Mouse (Mus musculus) spleen, postnatal 14 days (tissue): ENCODE measurements around the gene Mroh7.

Source experiments
- DNase-seq, 2 experiments: peaks; one replicate each; pipeline ENCODE4 v3.0.0; 2021 to 2022; ENCODE audit warnings: low spot score in 2 of 2

The Mroh7 gene

GRCm38 (mm10) chr4:106699989-106700388 is 30.7 kb downstream of the Mroh7 start:
- DNase-seq = no peak

GRCm38 (mm10) chr4:106693841-106694430 is 36.8 kb downstream of the Mroh7 start:
- DNase-seq = no peak

GRCm38 (mm10) chr4:106688636-106689296 is 42.0 kb downstream of the Mroh7 start:
- no peak for DNase-seq

DNA sequence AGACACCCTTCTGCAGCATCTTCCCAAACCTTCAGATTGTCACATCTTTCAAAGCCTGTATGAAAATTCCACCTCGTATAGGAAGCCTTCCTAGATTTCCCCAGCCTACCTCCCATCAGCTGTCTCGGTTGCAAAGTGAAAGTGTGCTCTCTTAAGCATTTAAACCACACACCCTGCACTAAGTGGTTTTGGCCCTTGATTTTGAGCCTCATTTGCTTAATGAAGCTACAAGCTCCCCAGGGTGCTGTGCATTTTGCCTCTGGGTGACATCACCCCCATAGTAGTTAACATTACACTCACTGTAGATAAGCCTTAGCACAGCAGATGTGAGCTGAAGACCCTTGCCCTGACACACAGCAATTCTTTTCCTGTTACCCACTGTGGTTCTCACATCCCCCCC is 49.8 kb downstream of the Mroh7 start:
- DNase-seq = no peak

GRCm38 (mm10) chr4:106679152-106679551 is 51.6 kb downstream of the Mroh7 start:
- no peak for DNase-seq

- DNase-seq = peak; percentile 84 to 90
Observed at GRCm38 (mm10) chr4:106678442-106679118, 52.1 kb downstream of the Mroh7 start, which contains the start of gene Ttc4. Gene Ttc4 (minus strand): TSS chr4:106678944.

DNA sequence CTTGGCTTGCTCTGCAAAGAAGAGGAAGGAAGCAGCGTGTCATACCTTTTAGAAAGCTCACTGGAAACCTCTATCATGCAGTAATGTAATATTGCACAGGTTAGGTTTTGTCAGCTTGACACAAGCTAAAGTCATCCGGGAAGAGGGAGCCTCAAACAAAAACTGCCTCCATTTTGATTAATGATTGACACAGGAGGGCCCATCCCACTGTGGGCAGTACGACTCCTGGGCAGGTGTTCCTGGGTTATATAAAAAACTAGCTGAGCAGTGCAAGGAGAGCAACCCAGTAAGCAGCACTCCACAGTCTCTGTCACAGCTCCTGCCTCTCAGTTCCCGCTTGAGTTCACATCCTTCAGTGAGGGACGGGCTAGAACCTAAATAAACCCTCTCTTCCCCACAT is 54.0 kb downstream of the Mroh7 start:
- DNase-seq = no peak

- DNase-seq = no peak
Observed at GRCm38 (mm10) chr4:106666546-106666945, 64.2 kb downstream of the Mroh7 start.

DNA sequence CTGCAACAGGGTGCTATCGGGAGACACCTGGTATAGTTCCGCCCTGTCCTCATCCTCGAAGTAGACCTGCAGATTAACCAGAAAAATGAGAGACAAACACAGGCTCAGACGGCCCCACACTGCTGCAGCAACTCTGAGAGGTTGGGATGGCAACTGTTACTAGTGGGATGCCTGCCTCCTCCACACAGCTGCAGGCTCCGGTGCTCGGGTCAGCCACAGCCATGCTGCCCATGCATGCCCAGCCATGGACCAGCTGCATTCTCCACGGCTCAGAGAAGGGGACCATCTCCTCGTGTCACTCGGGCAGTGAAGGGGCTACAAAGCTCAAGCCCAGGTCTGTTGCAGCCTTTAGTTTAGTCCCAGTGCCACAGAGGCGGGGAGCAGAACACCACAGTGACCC is 65.1 kb downstream of the Mroh7 start:
- no peak for DNase-seq

DNA sequence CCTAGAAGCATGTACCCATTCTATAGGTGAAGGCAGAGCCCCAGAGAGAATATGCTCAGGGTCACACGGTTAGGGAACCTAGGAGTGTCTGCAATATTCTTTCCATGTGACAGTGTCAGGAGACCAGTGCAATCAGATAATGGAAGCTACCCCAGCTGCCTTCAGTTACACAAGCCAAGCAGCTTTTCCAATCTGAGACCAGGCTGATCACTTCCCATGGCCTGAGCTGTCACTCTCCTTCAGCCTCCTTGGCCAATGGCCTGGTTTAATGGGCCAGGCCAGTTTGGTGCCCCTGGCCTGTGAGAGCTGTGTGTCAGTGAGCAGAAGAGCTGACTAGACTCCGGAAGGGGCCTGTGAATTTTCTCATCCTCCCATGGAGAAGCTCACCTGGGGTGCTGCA is 65.5 kb downstream of the Mroh7 start:
- no peak for DNase-seq

DNA sequence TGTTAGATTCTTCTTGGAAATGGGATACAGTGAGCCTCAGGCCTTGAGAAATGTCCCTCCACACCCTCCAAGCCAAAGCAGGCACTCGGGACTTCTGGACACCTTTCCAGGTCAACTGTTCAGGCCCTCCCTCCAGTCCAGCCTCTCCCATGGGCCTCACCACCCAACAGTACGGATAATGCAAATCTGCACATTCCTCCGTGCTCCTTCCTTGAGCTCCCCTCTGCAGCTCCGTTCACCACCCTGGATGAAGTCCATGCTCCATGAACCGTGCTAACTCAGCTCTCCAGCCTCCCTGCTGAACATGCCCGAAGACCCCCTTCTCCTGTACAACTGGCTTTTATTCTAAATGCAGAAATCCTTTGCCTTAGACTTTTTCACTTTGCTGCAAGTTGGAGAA is 66.0 kb downstream of the Mroh7 start:
- no peak for DNase-seq

DNA sequence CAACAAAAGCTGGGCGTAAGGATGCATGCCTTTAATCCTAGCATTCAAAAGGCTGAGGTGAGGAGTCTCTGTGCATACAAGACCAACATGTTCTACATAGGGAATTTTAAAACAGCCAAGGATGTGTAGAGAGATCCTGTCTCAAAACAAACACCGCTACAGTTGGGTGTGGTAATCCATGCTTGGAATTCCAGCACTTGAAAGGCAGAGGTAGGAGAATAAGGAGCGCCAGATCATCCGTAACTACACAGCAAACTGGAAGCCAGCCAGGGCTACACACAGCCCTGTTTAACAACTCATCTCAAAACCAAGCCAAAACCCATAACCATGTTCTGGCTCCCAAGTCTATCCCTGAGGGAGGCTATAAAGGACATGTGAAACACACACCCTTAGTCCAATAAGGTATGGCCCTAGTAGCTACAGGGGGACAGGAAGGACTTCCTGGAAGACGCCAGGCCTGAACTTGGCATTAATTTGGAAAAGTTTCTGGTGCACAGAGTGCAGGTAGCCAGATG is 66.7 kb downstream of the Mroh7 start:
- no peak for DNase-seq

DNA sequence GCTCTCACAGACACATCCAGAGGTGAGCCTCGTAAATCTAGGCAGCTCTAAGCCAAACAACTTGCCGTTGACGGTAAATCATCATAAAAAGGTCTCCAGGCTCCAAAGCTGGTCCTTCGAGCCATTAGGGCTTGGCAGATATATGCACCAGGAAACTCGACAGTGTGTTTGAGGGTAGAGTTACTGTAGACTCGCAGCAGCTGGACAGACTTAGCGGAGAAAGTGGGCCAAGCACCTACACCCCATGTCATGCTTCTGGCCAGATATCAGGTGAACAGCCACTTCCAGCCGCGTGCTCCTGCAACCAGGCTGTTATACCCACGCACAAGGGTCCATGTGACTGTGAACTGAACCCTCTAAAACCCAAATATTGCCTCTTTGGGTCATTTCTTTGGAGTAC is 75.0 kb downstream of the Mroh7 start:
- no peak for DNase-seq

- DNase-seq = no peak
Observed at GRCm38 (mm10) chr4:106653051-106653450, 77.7 kb downstream of the Mroh7 start.

- DNase-seq = no peak
Observed at GRCm38 (mm10) chr4:106652546-106652945, 78.2 kb downstream of the Mroh7 start.

- peak; percentile 91 to 92 for DNase-seq
Observed at GRCm38 (mm10) chr4:106650833-106651527, 79.7 kb downstream of the Mroh7 start, which contains the start of gene Pars2. Gene Pars2 (plus strand): TSS chr4:106651069.

GRCm38 (mm10) chr4:106647137-106647536 is 83.6 kb downstream of the Mroh7 start:
- DNase-seq = no peak

DNA sequence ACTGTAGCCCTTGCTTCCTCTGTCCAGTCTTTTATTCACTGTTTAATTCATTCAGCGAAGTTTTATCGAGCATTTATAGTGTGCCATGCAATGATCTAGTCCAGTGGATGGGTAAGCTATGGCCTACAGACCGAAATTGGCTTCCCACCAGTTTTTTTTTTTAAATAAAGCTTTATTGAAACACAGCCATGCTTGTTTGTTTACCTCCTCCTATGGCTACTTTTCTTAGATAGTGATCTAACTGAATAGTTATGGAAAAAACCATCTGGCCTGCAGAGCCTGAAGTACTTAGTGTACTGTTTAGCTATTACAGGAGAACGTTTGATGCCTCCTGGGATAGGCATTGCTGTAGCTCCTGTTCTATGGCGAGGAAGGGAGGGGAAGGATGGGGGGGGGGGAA is 84.9 kb downstream of the Mroh7 start:
- no peak for DNase-seq

GRCm38 (mm10) chr4:106644218-106644610 is 86.5 kb downstream of the Mroh7 start:
- DNase-seq = no peak

GRCm38 (mm10) chr4:106643483-106644217 is 87.1 kb downstream of the Mroh7 start:
- DNase-seq = no peak

- DNase-seq = no peak
Observed at GRCm38 (mm10) chr4:106634086-106634479, 96.6 kb downstream of the Mroh7 start.
